Mouse (Mus musculus): ENCODE results near the gene Ccr4. TPM values are rescaled to one million over a fixed set of nuclear protein-coding genes. Genes with fewer than 3 reads are reported as not detected.

Ccr4 gene
- total RNA-seq, 2 experiments from 2014 or later = not detected

DNA sequence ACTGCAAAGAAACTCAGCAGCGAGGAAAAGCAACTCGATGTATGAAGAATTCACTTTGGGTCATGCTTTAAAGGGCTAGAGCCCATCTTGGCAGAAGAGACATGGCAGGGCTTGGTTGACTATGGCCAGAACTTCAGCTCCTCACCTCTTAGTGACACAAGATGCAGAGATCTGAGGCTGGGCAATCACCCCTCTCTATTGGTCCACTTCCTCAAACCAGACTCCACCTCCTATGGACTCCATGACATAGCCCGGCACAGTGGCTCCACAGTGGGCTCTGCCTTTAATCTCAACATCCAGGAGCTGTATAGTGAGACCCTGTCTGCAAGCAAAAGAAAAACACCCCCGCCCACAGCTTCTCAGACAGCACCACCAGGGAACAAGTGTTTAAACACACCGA is 19.9 kb downstream of the Ccr4 start:
- no peak for ATAC-seq (replicated peaks; ENCODE audit: low FRiP score, poor library complexity, severe bottlenecking)

- ATAC-seq (replicated peaks; ENCODE audit: low FRiP score, poor library complexity, severe bottlenecking) = no peak
Observed at GRCm38 (mm10) chr9:114480940-114481339, 23.8 kb downstream of the Ccr4 start.

- ATAC-seq (replicated peaks; ENCODE audit: low FRiP score, poor library complexity, severe bottlenecking) = no peak
Observed at GRCm38 (mm10) chr9:114477019-114477418, 27.7 kb downstream of the Ccr4 start.

GRCm38 (mm10) chr9:114471892-114472291 is 32.8 kb downstream of the Ccr4 start:
- ATAC-seq (replicated peaks; ENCODE audit: low FRiP score, poor library complexity, severe bottlenecking) = no peak

GRCm38 (mm10) chr9:114468701-114469100 is 36.0 kb downstream of the Ccr4 start:
- no peak for ATAC-seq (replicated peaks; ENCODE audit: low FRiP score, poor library complexity, severe bottlenecking)

- ATAC-seq (replicated peaks; ENCODE audit: low FRiP score, poor library complexity, severe bottlenecking) = no peak
Observed at GRCm38 (mm10) chr9:114468217-114468616, 36.5 kb downstream of the Ccr4 start.

- no peak for ATAC-seq (replicated peaks; ENCODE audit: low FRiP score, poor library complexity, severe bottlenecking)
Observed at GRCm38 (mm10) chr9:114466871-114467270, 37.8 kb downstream of the Ccr4 start.

DNA sequence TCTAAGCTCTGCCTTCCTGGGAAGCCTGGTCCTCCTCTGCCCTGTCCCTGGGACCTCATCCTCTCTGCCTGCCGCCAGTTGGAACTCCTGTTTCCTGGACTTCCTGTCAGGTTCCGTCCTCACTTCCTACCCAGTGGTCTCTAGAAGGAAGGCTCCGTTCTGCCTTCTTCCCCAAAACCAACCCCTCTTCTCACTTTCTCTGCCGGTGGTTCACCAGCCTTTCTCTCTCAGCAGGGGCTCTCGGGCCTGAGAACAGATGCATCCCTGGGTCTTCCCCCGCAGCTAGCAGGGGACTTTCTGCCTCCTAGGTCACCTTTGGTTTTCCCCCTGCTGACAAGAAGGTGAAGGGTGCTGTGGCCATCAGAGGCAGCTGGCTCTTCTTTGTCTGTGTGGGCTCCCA is 39.3 kb downstream of the Ccr4 start:
- ATAC-seq (replicated peaks; ENCODE audit: low FRiP score, poor library complexity, severe bottlenecking) = no peak

DNA sequence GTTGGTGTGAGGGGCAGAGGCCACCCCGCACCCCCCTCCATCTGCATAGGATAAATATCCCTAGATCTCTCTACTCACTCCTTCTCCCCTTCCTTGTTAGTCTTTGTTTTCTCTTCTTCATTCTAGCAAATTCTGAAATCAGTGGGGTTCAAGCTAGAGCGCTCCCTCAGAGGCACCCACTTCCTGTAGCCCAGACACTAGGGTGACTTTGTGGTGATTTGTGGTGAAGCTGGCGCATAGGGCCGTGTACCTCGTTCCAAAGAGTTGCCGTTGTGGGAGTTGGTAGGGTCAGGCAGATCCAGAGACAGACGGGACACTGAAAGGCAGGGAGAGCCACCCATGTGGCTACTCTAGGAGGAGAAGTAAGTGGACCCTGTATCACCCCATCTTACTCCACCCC is 42.1 kb downstream of the Ccr4 start:
- no peak for ATAC-seq (replicated peaks; ENCODE audit: low FRiP score, poor library complexity, severe bottlenecking)

GRCm38 (mm10) chr9:114458436-114458835 is 46.3 kb downstream of the Ccr4 start:
- ATAC-seq (replicated peaks; ENCODE audit: low FRiP score, poor library complexity, severe bottlenecking) = no peak

GRCm38 (mm10) chr9:114455420-114455819 is 49.3 kb downstream of the Ccr4 start:
- ATAC-seq (replicated peaks; ENCODE audit: low FRiP score, poor library complexity, severe bottlenecking) = no peak

DNA sequence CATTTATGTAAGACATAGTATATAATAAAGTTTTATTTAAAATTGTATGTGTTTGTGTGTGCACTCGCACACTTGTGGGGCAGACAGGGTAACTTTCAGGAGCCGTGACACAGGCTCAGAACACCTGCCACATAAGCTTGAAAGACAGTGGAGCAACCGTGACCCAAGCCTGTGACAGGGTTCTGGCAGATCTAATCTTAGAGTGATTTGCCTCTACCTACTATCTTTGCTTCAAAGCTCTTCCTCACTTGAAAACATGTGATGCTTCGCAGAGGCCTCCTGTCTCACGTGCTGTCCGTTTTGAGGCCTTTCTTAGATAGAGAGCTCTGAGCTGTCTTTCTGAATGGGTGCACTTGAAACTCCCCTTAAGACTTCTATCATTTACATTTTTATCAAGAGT is 52.3 kb downstream of the Ccr4 start:
- ATAC-seq (replicated peaks; ENCODE audit: low FRiP score, poor library complexity, severe bottlenecking) = no peak

- ATAC-seq (replicated peaks; ENCODE audit: low FRiP score, poor library complexity, severe bottlenecking) = no peak
Observed at GRCm38 (mm10) chr9:114451615-114452014, 53.1 kb downstream of the Ccr4 start.

DNA sequence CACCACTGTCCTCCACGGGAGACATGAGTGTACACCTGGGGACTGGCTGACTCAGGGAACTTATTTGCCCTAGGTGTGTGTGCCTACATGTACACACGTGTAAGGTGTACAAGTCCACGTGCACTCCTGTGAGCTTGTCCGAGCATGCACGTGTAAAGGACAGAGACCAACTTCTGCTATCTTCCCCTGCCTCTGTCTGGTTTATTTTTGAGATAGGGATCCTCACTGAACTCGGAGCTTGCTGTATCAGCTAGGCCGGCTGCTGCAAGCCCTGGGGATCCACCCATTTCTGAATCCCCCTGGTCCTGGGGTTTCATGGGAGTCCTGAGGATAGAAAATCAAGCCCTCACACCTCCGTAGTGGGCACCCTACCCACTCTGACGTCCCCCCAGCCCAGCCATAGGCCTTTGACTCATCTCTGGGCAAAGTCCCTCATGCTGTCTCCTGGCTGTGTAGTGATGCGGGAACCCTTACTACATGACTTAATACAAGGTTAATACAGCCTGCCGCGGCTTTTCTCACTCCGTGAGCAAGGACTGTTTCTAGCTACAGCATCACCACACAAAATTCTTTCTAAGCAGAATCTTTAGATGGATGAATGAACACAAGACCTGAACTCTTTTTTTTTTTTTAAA is 55.5 kb downstream of the Ccr4 start:
- no peak for ATAC-seq (replicated peaks; ENCODE audit: low FRiP score, poor library complexity, severe bottlenecking)

DNA sequence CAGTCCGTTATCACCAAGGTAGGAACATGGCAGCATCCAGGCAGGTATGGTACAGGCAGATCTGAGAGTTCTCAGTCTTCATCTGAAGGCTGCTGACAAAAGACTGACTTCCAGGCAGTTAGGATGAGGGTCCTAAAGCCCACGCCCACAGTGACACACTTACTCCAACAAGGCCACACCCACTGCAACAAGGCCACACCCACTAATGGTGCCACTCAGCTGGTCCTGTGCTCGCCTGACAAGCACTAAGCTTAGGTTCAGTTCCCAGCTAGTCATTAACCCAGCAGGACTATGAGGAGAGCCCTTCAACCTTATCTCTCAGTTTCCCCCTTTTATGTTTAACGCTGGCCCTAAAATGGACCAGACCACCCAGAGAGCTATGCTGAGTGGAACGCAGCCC is 56.0 kb downstream of the Ccr4 start:
- no peak for ATAC-seq (replicated peaks; ENCODE audit: low FRiP score, poor library complexity, severe bottlenecking)

GRCm38 (mm10) chr9:114446887-114447286 is 57.8 kb downstream of the Ccr4 start:
- ATAC-seq (replicated peaks; ENCODE audit: low FRiP score, poor library complexity, severe bottlenecking) = no peak

- no peak for ATAC-seq (replicated peaks; ENCODE audit: low FRiP score, poor library complexity, severe bottlenecking)
Observed at GRCm38 (mm10) chr9:114443351-114443750, 61.4 kb downstream of the Ccr4 start.

GRCm38 (mm10) chr9:114442893-114443292 is 61.8 kb downstream of the Ccr4 start:
- no peak for ATAC-seq (replicated peaks; ENCODE audit: low FRiP score, poor library complexity, severe bottlenecking)

GRCm38 (mm10) chr9:114442225-114442624 is 62.5 kb downstream of the Ccr4 start:
- ATAC-seq (replicated peaks; ENCODE audit: low FRiP score, poor library complexity, severe bottlenecking) = no peak

DNA sequence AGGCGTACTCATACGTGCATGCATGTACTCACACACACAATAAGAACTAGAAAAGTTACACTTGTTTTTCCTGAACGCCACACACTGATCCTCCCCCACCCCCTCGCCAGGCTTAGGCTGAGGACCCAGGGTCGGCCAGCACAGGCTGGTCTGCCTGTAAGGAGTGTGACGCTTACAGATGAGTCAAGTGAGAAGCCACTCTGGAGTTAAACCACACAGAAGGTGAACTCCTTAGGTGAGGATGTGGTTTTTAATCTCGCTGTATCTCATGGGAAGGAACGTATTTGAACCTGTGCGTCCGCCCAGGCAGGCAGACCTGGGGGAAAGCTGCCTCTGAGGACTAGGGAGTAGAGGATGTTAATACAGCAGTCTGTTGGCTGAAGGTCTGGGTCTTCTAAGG is 64.2 kb downstream of the Ccr4 start:
- no peak for ATAC-seq (replicated peaks; ENCODE audit: low FRiP score, poor library complexity, severe bottlenecking)
